Mouse (Mus musculus): Measurements from ENCODE around the gene Calr3. TPM values are rescaled to one million over a fixed set of nuclear protein-coding genes. Genes with fewer than 3 reads are reported as not detected.

Gene Calr3
- total and polyA plus RNA-seq, 3 experiments = 2.7 to 4.0 TPM; not detected in 1

- H3K4me1 ChIP-seq (ENCODE audit: control insufficient read depth in 1 of 2, insufficient read depth in 2 of 2, low read length in 2 of 2) = no peaks in the 10 kb centered on the region
- H3K9me3 ChIP-seq (replicated peaks; ENCODE audit: insufficient read depth, low read length) = no peaks in the 10 kb centered on the region
- H3K9ac ChIP-seq (ENCODE audit: control insufficient read depth, low read depth, low read length, poor library complexity, severe bottlenecking) = no peak overlapping the region
- no peaks in the 10 kb centered on the region for H3K27me3 ChIP-seq (ENCODE audit: control insufficient read depth in 1 of 2, insufficient read depth in 2 of 2, low read length in 2 of 2)
- peaks cover 0 to 2% of the 10 kb centered on the region in 2 experiments; a peak in 1 of 4 replicates for H3K36me3 ChIP-seq (ENCODE audit: control insufficient read depth in 1 of 2, insufficient read depth in 2 of 2, low read length in 2 of 2)
- TF ChIP-seq RAD21 (IDR thresholded peaks at IDR 0.05; ENCODE audit: low read depth, low read length) = no peak
- 0 out of 4 replicates have a peak, but pooled peaks of 1 of the 2 experiments have one; percentile 9 for TF ChIP-seq POLR2A (IDR thresholded peaks at IDR 0.05; ENCODE audit: control insufficient read depth in 1 of 2, insufficient read depth in 1 of 2, low read depth in 1 of 2, low read length in 2 of 2, poor library complexity in 1 of 2)
- no peak for DNase-seq (ENCODE audit: low read depth, low spot score)
- no peaks in the 10 kb centered on the region for H3K79me2 ChIP-seq (ENCODE audit: control insufficient read depth, insufficient read depth, low read length, poor library complexity)
- no peak overlapping the region for H3K4me3 ChIP-seq (ENCODE audit: control insufficient read depth in 1 of 2, insufficient read depth in 1 of 2, low read depth in 2 of 2, low read length in 2 of 2)
- H3K27ac ChIP-seq (ENCODE audit: control insufficient read depth, low read depth, low read length) = no peak overlapping the region
These were observed 16.3 kb upstream of the Calr3 start for GRCm38 (mm10) chr8:72459881-72460533.

- H3K79me2 ChIP-seq (ENCODE audit: control insufficient read depth, insufficient read depth, low read length, poor library complexity) = no peaks in the 10 kb centered on the region
- peaks cover 0 to 3% of the 10 kb centered on the region in 2 experiments; a peak in 1 of 4 replicates for H3K36me3 ChIP-seq (ENCODE audit: control insufficient read depth in 1 of 2, insufficient read depth in 2 of 2, low read length in 2 of 2)
- no peak for TF ChIP-seq USF2 (IDR thresholded peaks at IDR 0.05; ENCODE audit: borderline replicate concordance in 1 of 2, insufficient read depth in 1 of 2, low read depth in 1 of 2, low read length in 2 of 2)
- TF ChIP-seq MAFK (IDR thresholded peaks at IDR 0.05; ENCODE audit: borderline replicate concordance, low read depth, low read length) = no peak
- no peak for TF ChIP-seq CTCF (IDR thresholded peaks at IDR 0.05 in 2 of 3, conservative IDR thresholded peaks at IDR 0.05 in 1 of 3; ENCODE audit: control insufficient read depth in 1 of 3, insufficient read depth in 1 of 3, low read depth in 2 of 3, low read length in 3 of 3, poor library complexity in 1 of 3, severe bottlenecking in 1 of 3)
- no peak for TF ChIP-seq NRF1 (IDR thresholded peaks at IDR 0.05; ENCODE audit: insufficient read depth, low read depth, low read length, poor library complexity, severe bottlenecking)
- no peak for TF ChIP-seq USF1 (IDR thresholded peaks at IDR 0.05; ENCODE audit: low read depth, low read length)
- no peak for TF ChIP-seq JUND (IDR thresholded peaks at IDR 0.05; ENCODE audit: low read depth, low read length)
- no peak for TF ChIP-seq ZNF384 (IDR thresholded peaks at IDR 0.05; ENCODE audit: low read depth, low read length)
- TF ChIP-seq CHD2 (IDR thresholded peaks at IDR 0.05; ENCODE audit: low read length) = no peak
- TF ChIP-seq KAT2A (conservative IDR thresholded peaks at IDR 0.05; ENCODE audit: low read depth, low read length) = no peak
- TF ChIP-seq MAZ (IDR thresholded peaks at IDR 0.05; ENCODE audit: low read depth, low read length) = no peak
- TF ChIP-seq SMC3 (IDR thresholded peaks at IDR 0.05; ENCODE audit: low read depth, low read length) = no peak
- no peak for TF ChIP-seq MYB (IDR thresholded peaks at IDR 0.05; ENCODE audit: low read depth, low read length)
- TF ChIP-seq NELFE (IDR thresholded peaks at IDR 0.05; ENCODE audit: low read depth, low read length) = no peak
- no peak for TF ChIP-seq POLR2AphosphoS2 (IDR thresholded peaks at IDR 0.05; ENCODE audit: low read length)
- TF ChIP-seq MEF2A (IDR thresholded peaks at IDR 0.05; ENCODE audit: extremely low read depth, insufficient replicate concordance, low read depth, low read length, poor library complexity, severe bottlenecking) = no peak
- TF ChIP-seq RCOR1 (IDR thresholded peaks at IDR 0.05; ENCODE audit: low read depth, low read length) = no peak
- TF ChIP-seq UBTF (IDR thresholded peaks at IDR 0.05; ENCODE audit: borderline replicate concordance, insufficient read depth, low read depth, low read length) = no peak
- no peak for TF ChIP-seq ZC3H11A (IDR thresholded peaks at IDR 0.05; ENCODE audit: low read depth, low read length)
- no peak for TF ChIP-seq TBP (IDR thresholded peaks at IDR 0.05; ENCODE audit: low read depth, low read length)
- no peak for TF ChIP-seq POLR2A (IDR thresholded peaks at IDR 0.05; ENCODE audit: control insufficient read depth in 1 of 2, insufficient read depth in 1 of 2, low read depth in 1 of 2, low read length in 2 of 2, poor library complexity in 1 of 2)
- no peak overlapping the region for H3K4me3 ChIP-seq (ENCODE audit: control insufficient read depth in 1 of 2, insufficient read depth in 1 of 2, low read depth in 2 of 2, low read length in 2 of 2)
- H3K9ac ChIP-seq (ENCODE audit: control insufficient read depth, low read depth, low read length, poor library complexity, severe bottlenecking) = no peak overlapping the region
- no peak for DNase-seq (ENCODE audit: low read depth, low spot score)
- H3K9me3 ChIP-seq (replicated peaks; ENCODE audit: insufficient read depth, low read length) = no peaks in the 10 kb centered on the region
- H3K4me1 ChIP-seq (ENCODE audit: control insufficient read depth in 1 of 2, insufficient read depth in 2 of 2, low read length in 2 of 2) = no peaks in the 10 kb centered on the region
- H3K27ac ChIP-seq (ENCODE audit: control insufficient read depth, low read depth, low read length) = no peak overlapping the region
- H3K27me3 ChIP-seq (ENCODE audit: control insufficient read depth in 1 of 2, insufficient read depth in 2 of 2, low read length in 2 of 2) = no peaks in the 10 kb centered on the region
These were observed 14.8 kb upstream of the Calr3 start for GRCm38 (mm10) chr8:72458457-72458856.
